Mouse (Mus musculus) WW6 (cell line): Measurements from ENCODE around the gene Mapk12.

ENCODE experiments used
- DNase-seq: peaks from one replicate; pipeline ENCODE4 v3.0.0-alpha.2; 2013; ENCODE audit warnings: low read depth, low spot score

The Mapk12 gene

GRCm38 (mm10) chr15:89138531-89138930, 2.0 kb downstream of the Mapk12 start:
- DNase-seq = no peak

GRCm38 (mm10) chr15:89138046-89138405, 2.5 kb downstream of the Mapk12 start:
- DNase-seq = no peak

- no peak for DNase-seq
Observed at GRCm38 (mm10) chr15:89137378-89138045, 3.0 kb downstream of the Mapk12 start.

GRCm38 (mm10) chr15:89136461-89137155, 3.9 kb downstream of the Mapk12 start:
- DNase-seq = no peak

- DNase-seq = no peak
Observed at GRCm38 (mm10) chr15:89131316-89131715, 9.2 kb downstream of the Mapk12 start.

- no peak for DNase-seq
Observed at GRCm38 (mm10) chr15:89130245-89130644, 10.3 kb downstream of the Mapk12 start.

GRCm38 (mm10) chr15:89128382-89129350, 11.8 kb downstream of the Mapk12 start, which contains the start of gene Hdac10:
Gene Hdac10 (minus strand): TSS chr15:89128700.
- DNase-seq = no peak

- no peak for DNase-seq
Observed at GRCm38 (mm10) chr15:89127364-89127940, 13.1 kb downstream of the Mapk12 start.

GRCm38 (mm10) chr15:89126622-89127021, 13.9 kb downstream of the Mapk12 start:
- no peak for DNase-seq

GRCm38 (mm10) chr15:89125351-89125750, 15.2 kb downstream of the Mapk12 start:
- DNase-seq = no peak

GRCm38 (mm10) chr15:89124312-89124711, 16.2 kb downstream of the Mapk12 start:
- DNase-seq = no peak

GRCm38 (mm10) chr15:89123595-89123994, 16.9 kb downstream of the Mapk12 start:
- DNase-seq = no peak

- peak; percentile 80 for DNase-seq
Observed at GRCm38 (mm10) chr15:89122649-89123366, 17.7 kb downstream of the Mapk12 start, which contains the start of gene Tubgcp6. Gene Tubgcp6 (minus strand): TSS chr15:89123112.

GRCm38 (mm10) chr15:89118007-89118406, 22.5 kb downstream of the Mapk12 start:
- no peak for DNase-seq

GRCm38 (mm10) chr15:89110147-89110546, 30.4 kb downstream of the Mapk12 start:
- no peak for DNase-seq

GRCm38 (mm10) chr15:89106976-89107375, 33.5 kb downstream of the Mapk12 start:
- no peak for DNase-seq

- no peak for DNase-seq
Observed at GRCm38 (mm10) chr15:89106073-89106472, 34.4 kb downstream of the Mapk12 start.

- no peak for DNase-seq
Observed at GRCm38 (mm10) chr15:89104425-89104824, 36.1 kb downstream of the Mapk12 start.

- DNase-seq = no peak
Observed at GRCm38 (mm10) chr15:89103921-89104320, 36.6 kb downstream of the Mapk12 start.

GRCm38 (mm10) chr15:89102646-89103045, 37.9 kb downstream of the Mapk12 start:
- no peak for DNase-seq

- DNase-seq = no peak
Observed at GRCm38 (mm10) chr15:89100823-89101222, 39.7 kb downstream of the Mapk12 start.
